Mouse (Mus musculus): Measurements from ENCODE around the gene Lrg1.
"Not testable (repeated sequence)": the region's sequence is repeated elsewhere in the genome, so short reads cannot be mapped to it uniquely, and the experiment has no call there.

The Lrg1 gene

GRCm38 (mm10) chr17:56108334-56109044 is 13.3 kb downstream of the Lrg1 start:
- peak; percentile 69 for DNase-seq

- no peak for DNase-seq
These were observed 14.1 kb downstream of the Lrg1 start for GRCm38 (mm10) chr17:56107736-56108135.

GRCm38 (mm10) chr17:56106981-56107380 is 14.8 kb downstream of the Lrg1 start:
- no peak for DNase-seq

- DNase-seq: not testable (repeated sequence)
These were observed 15.4 kb downstream of the Lrg1 start for GRCm38 (mm10) chr17:56106436-56106835.

- not testable (repeated sequence) for DNase-seq
These were observed 17.0 kb downstream of the Lrg1 start for GRCm38 (mm10) chr17:56104821-56105220.

GRCm38 (mm10) chr17:56103465-56104285 is 18.1 kb downstream of the Lrg1 start:
- DNase-seq: no peak

- DNase-seq: no peak
These were observed 18.9 kb downstream of the Lrg1 start for GRCm38 (mm10) chr17:56102927-56103326.

GRCm38 (mm10) chr17:56102158-56102557 is 19.6 kb downstream of the Lrg1 start:
- DNase-seq: no peak

GRCm38 (mm10) chr17:56100811-56101210 is 21.0 kb downstream of the Lrg1 start:
- no peak for DNase-seq

GRCm38 (mm10) chr17:56098711-56099572 is 22.9 kb downstream of the Lrg1 start:
- no peak for DNase-seq

GRCm38 (mm10) chr17:56098180-56098579 is 23.6 kb downstream of the Lrg1 start:
- DNase-seq: no peak

- no peak for DNase-seq
These were observed 24.9 kb downstream of the Lrg1 start for GRCm38 (mm10) chr17:56096883-56097282.

- no peak for DNase-seq
These were observed 29.0 kb downstream of the Lrg1 start for GRCm38 (mm10) chr17:56092794-56093193.

- no peak for DNase-seq
These were observed 29.5 kb downstream of the Lrg1 start for GRCm38 (mm10) chr17:56092312-56092711.

GRCm38 (mm10) chr17:56080781-56081585 is 40.8 kb downstream of the Lrg1 start:
- peak; percentile 43 for DNase-seq

- peak; percentile 25 for DNase-seq
These were observed 41.9 kb downstream of the Lrg1 start for GRCm38 (mm10) chr17:56079921-56080320.

- DNase-seq: peak; percentile 100
These were observed 42.7 kb downstream of the Lrg1 start, which contains the start of gene Hdgfl2 for GRCm38 (mm10) chr17:56078880-56079795. Hdgfl2 (plus strand) TSS chr17:56079634.

- not testable (repeated sequence) for DNase-seq
These were observed 43.4 kb downstream of the Lrg1 start for GRCm38 (mm10) chr17:56078361-56078760.

GRCm38 (mm10) chr17:56077523-56077922 is 44.3 kb downstream of the Lrg1 start:
- DNase-seq: no peak

GRCm38 (mm10) chr17:56074827-56075208 is 47.0 kb downstream of the Lrg1 start, which contains the start of gene Ubxn6:
Ubxn6 (minus strand) TSS chr17:56075028.
- DNase-seq: peak; percentile 99
